Mouse (Mus musculus) thymus, postnatal 10 days (tissue): ENCODE measurements around the gene Slc25a35.
A peak's percentile ranks its signal among the peaks of the same experiment; 100 is the strongest.
"Not testable (repeated sequence)": the region's sequence is repeated elsewhere in the genome, so short reads cannot be mapped to it uniquely, and the experiment has no call there.

Source experiments
- DNase-seq, 2 experiments: peaks; one replicate each; pipeline ENCODE4 v3.0.0; 2021; ENCODE audit warnings: low spot score in 2 of 2

Gene Slc25a35

GRCm38 (mm10) chr11:69008182-69009121, 40.5 kb downstream of the Slc25a35 start, which contains the start of gene Pfas:
Gene Pfas (minus strand): TSS chr11:69008460.
- DNase-seq = peak; percentile 89 to 93

- no peak for DNase-seq
Measured at GRCm38 (mm10) chr11:69009508-69009907, 41.6 kb downstream of the Slc25a35 start.

DNA sequence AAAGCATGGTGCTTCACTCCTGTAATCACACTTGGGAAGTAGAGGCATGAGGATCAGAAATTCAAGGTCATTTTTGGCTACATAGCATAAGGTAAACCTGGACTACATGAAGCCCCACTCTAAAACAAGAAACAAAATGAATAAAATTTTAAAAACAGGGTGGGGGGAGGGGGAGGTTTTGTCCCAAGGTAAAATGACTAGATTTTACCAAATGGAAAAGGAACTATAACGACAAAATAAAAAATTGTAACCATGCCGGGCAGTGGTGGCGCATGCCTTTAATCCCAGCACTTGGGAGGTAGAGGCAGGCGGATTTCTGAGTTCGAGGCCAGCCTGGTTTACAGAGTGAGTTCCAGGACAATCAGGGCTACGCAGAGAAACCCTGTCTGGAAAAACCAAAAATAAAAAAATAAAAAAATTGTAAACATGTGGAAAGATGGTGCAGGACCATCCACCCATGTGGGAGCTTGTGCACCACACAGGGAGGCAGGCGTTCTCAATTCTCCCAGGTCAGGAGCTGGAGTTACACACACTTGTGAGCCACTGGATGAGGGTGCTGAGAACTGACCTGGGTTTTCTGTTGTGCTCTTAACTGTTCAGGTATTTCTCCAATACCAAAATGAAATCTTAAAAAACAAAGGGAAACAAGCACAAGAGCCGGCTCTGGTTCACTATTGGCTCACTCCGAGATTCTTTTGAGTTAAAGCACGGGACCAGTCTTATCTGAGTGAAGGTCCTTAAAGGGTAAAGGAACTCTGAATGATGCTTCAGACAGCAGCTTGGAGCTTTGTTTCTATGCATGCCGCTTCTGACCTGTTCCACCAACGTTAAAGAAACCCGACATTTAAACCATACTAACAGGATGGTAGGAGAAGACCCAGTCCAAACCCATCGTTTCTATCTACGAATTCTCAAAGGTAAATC, 42.7 kb downstream of the Slc25a35 start:
- DNase-seq = no peak

GRCm38 (mm10) chr11:69011445-69011844, 43.5 kb downstream of the Slc25a35 start:
- DNase-seq = not testable (repeated sequence)

GRCm38 (mm10) chr11:69012071-69012601, 44.2 kb downstream of the Slc25a35 start:
- peak; percentile 75 to 82 for DNase-seq

DNA sequence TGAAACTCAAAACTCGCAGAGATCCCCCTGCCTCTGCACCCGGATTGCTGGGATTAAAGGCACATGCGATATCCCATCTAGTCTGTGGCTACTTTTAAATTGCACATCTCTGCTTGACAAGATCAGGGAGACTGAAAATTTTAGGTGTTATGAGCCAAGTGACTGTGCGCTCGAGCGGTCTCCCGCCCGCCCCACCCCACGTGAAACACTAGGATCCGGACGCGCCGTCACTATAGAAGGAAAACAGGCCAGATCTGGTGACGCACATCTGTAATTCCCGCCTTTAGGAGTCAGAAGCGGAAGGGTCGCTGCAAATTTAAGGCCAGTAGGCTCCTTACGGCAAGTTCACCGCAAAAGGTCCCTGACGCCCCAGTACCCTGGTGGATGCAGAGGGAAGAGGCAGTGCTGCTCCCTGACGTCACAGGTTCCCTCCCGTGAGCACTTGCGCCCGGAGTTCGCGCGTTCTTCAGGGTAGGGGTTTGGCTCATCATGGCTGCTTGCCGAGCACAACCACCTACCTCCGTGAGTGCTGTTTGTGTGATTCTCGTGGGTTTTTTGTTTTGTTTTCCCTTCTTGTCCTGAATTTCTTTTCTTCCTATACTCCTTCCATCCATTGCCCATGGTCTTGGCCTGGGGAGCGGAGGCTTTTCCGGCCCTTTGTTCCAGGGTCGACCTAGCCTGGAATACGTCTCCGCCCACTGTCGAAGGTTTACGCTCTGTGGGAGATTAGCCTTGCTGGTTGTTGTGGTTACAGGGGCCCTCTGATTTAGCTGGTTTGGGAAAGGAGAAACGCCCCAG, 47.9 kb downstream of the Slc25a35 start, which contains the start of gene Ctc1:
TSS of gene Ctc1 (plus strand) at position 268 of the 798 bp plus-strand sequence.
- peak; percentile 86 to 87 for DNase-seq

DNA sequence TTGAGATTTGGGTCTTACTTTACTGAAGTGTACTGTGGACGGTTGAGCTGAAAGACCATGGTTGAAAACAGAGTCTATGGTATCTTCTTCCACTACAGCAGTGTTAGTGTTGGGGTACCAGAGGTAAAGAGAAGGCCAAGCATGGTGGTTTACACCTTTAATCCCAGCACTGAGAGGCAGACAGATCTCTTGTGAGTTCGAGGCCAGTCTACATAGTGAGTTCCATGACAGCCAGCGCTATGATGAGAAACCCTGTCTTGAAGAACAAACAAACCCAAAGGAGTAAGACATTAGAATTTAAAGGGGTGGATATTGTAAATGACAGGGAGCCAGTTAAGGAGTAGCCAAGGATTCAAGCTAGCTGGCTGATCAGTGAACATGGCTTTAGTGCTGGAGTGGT, 48.8 kb downstream of the Slc25a35 start:
- no peak for DNase-seq

GRCm38 (mm10) chr11:69020691-69021090, 52.8 kb downstream of the Slc25a35 start:
- no peak for DNase-seq
